Mouse (Mus musculus) c-Kit-positive CD71-negative TER-119-negative erythroid progenitor cells, embryonic 14.5 days (primary cell): ENCODE data around the gene Tiam1.

Source experiments
- DNase-seq: peaks from one replicate; pipeline ENCODE4 v3.0.0-alpha.2; 2013; ENCODE audit warnings: low read depth

Tiam1 gene

GRCm38 (mm10) chr16:90143416-90143759, 181 bp downstream of the Tiam1 start:
- DNase-seq = no peak

GRCm38 (mm10) chr16:90142574-90143415, 774 bp downstream of the Tiam1 start:
- DNase-seq = no peak

GRCm38 (mm10) chr16:90142247-90142573, 1.4 kb downstream of the Tiam1 start:
- DNase-seq = no peak

- DNase-seq = no peak
Observed at GRCm38 (mm10) chr16:90141556-90141955, 2.0 kb downstream of the Tiam1 start.

GRCm38 (mm10) chr16:90140571-90140970, 3.0 kb downstream of the Tiam1 start:
- DNase-seq = no peak

GRCm38 (mm10) chr16:90139696-90140095, 3.9 kb downstream of the Tiam1 start:
- no peak for DNase-seq

GRCm38 (mm10) chr16:90138151-90138550, 5.4 kb downstream of the Tiam1 start:
- no peak for DNase-seq

- no peak for DNase-seq
Observed at GRCm38 (mm10) chr16:90137175-90137574, 6.4 kb downstream of the Tiam1 start.

- DNase-seq = no peak
Observed at GRCm38 (mm10) chr16:90135580-90135979, 8.0 kb downstream of the Tiam1 start.

- no peak for DNase-seq
Observed at GRCm38 (mm10) chr16:90134351-90134750, 9.2 kb downstream of the Tiam1 start.

GRCm38 (mm10) chr16:90132816-90133215, 10.8 kb downstream of the Tiam1 start:
- DNase-seq = no peak

- DNase-seq = no peak
Observed at GRCm38 (mm10) chr16:90132331-90132730, 11.2 kb downstream of the Tiam1 start.

GRCm38 (mm10) chr16:90128817-90129587, 14.6 kb downstream of the Tiam1 start:
- no peak for DNase-seq

- DNase-seq = no peak
Observed at GRCm38 (mm10) chr16:90128361-90128760, 15.2 kb downstream of the Tiam1 start.

GRCm38 (mm10) chr16:90125318-90126314, 18.0 kb downstream of the Tiam1 start:
- no peak for DNase-seq

GRCm38 (mm10) chr16:90123091-90123490, 20.5 kb downstream of the Tiam1 start:
- DNase-seq = no peak

- DNase-seq = no peak
Observed at GRCm38 (mm10) chr16:90122439-90122838, 21.1 kb downstream of the Tiam1 start.

- DNase-seq = no peak
Observed at GRCm38 (mm10) chr16:90121799-90122198, 21.8 kb downstream of the Tiam1 start.

- DNase-seq = no peak
Observed at GRCm38 (mm10) chr16:90119969-90120368, 23.6 kb downstream of the Tiam1 start.

GRCm38 (mm10) chr16:90116637-90117182, 26.9 kb downstream of the Tiam1 start:
- no peak for DNase-seq

- no peak for DNase-seq
Observed at GRCm38 (mm10) chr16:90112577-90113155, 30.9 kb downstream of the Tiam1 start.

- DNase-seq = no peak
Observed at GRCm38 (mm10) chr16:90109500-90109899, 34.1 kb downstream of the Tiam1 start.
